Mouse (Mus musculus): Measurements from ENCODE around the gene Dhx57. TPM values are rescaled to one million over a fixed set of nuclear protein-coding genes. Genes with fewer than 3 reads are reported as not detected.

Dhx57 gene
- 10.6 and 11.0 TPM in 2 replicates for polyA plus RNA-seq (2014; fragmentation: Nextera tagmentation; extraction: Ambion mirVana)

GRCm38 (mm10) chr17:80290074-80290657 is at the start of gene Dhx57, which contains the start of gene Morn2:
TSS of gene Dhx57 (minus strand) at chr17:80290476.
TSS of gene Morn2 (plus strand) at chr17:80290203.
- no peaks in the 10 kb centered on the region for H3K27me3 ChIP-seq (ENCODE audit: control insufficient read depth, insufficient read depth, low read length)
- peak within 1 kb of the TSS; percentile 81 for H3K27ac ChIP-seq (ENCODE audit: low read depth, low read length)
- H3K9ac ChIP-seq (ENCODE audit: low read depth, low read length) = peak within 1 kb of the TSS; percentile 91
- H3K36me3 ChIP-seq (ENCODE audit: control insufficient read depth, insufficient read depth, low read length) = no peaks in the 10 kb centered on the region
- WGBS (ENCODE audit: insufficient replicate concordance) = 1% methylated on average over 35 of the region's 35 CpGs
- peak within 1 kb of the TSS; percentile 82 for H3K4me3 ChIP-seq (ENCODE audit: low read depth, low read length)
- H3K4me1 ChIP-seq (ENCODE audit: control insufficient read depth, insufficient read depth, low read length) = peaks cover 5% of the 10 kb centered on the region; the same call in 1 of the 2 replicates
- peak; percentile 99 for ATAC-seq (replicated peaks; ENCODE audit: insufficient number of reproducible peaks, low FRiP score, low TSS enrichment)
- no peaks in the 10 kb centered on the region for H3K9me3 ChIP-seq (replicated peaks; ENCODE audit: control insufficient read depth, low read length)
- H3K4me2 ChIP-seq = peak within 1 kb of the TSS; percentile 83

- H3K9ac ChIP-seq (ENCODE audit: low read depth, low read length) = no peak overlapping the region
- 68% methylated on average over 2 of the region's 2 CpGs for WGBS (ENCODE audit: insufficient replicate concordance)
- H3K4me3 ChIP-seq (ENCODE audit: low read depth, low read length) = no peak overlapping the region
- H3K4me1 ChIP-seq (ENCODE audit: control insufficient read depth, insufficient read depth, low read length) = no peaks in the 10 kb centered on the region
- H3K36me3 ChIP-seq (ENCODE audit: control insufficient read depth, insufficient read depth, low read length) = no peaks in the 10 kb centered on the region
- ATAC-seq (replicated peaks; ENCODE audit: insufficient number of reproducible peaks, low FRiP score, low TSS enrichment) = no peak
- no peaks in the 10 kb centered on the region for H3K27me3 ChIP-seq (ENCODE audit: control insufficient read depth, insufficient read depth, low read length)
- H3K4me2 ChIP-seq = no peak overlapping the region
- no peaks in the 10 kb centered on the region for H3K9me3 ChIP-seq (replicated peaks; ENCODE audit: control insufficient read depth, low read length)
- H3K27ac ChIP-seq (ENCODE audit: low read depth, low read length) = no peak overlapping the region
Measured at GRCm38 (mm10) chr17:80332386-80332785, 42.1 kb upstream of the Dhx57 start.

- H3K4me2 ChIP-seq = no peak overlapping the region
- H3K27me3 ChIP-seq (ENCODE audit: control insufficient read depth, insufficient read depth, low read length) = no peaks in the 10 kb centered on the region
- WGBS (ENCODE audit: insufficient replicate concordance) = 77% methylated on average over 3 of the region's 3 CpGs
- H3K4me3 ChIP-seq (ENCODE audit: low read depth, low read length) = no peak overlapping the region
- no peak overlapping the region for H3K27ac ChIP-seq (ENCODE audit: low read depth, low read length)
- ATAC-seq (replicated peaks; ENCODE audit: insufficient number of reproducible peaks, low FRiP score, low TSS enrichment) = no peak
- no peaks in the 10 kb centered on the region for H3K9me3 ChIP-seq (replicated peaks; ENCODE audit: control insufficient read depth, low read length)
- no peaks in the 10 kb centered on the region for H3K36me3 ChIP-seq (ENCODE audit: control insufficient read depth, insufficient read depth, low read length)
- H3K9ac ChIP-seq (ENCODE audit: low read depth, low read length) = no peak overlapping the region
- peaks cover 6% of the 10 kb centered on the region; the same call in 1 of the 2 replicates for H3K4me1 ChIP-seq (ENCODE audit: control insufficient read depth, insufficient read depth, low read length)
Measured at GRCm38 (mm10) chr17:80326431-80326830, 36.2 kb upstream of the Dhx57 start.

DNA sequence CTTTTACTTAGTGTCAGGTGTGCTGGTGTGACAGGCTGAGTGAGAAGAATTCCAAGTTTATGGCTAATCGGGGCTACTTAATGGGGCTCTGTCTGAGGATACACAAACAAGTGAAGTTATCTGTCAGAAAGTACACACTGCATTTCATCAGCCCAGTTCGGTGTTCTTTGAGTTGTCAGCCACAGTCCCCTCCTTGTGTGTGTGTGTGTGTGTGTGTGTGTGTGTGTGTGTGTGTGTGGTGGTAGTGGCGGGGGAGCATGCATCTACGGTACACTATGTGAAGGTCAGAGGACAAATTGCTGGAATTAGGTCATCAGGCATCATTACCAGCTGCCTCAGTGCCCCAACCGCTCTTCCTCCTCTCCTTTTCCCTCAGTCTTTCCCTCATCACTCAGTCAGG is 35.2 kb upstream of the Dhx57 start:
- no peak overlapping the region for H3K27ac ChIP-seq (ENCODE audit: low read depth, low read length)
- H3K4me2 ChIP-seq = no peak overlapping the region
- peaks cover 6% of the 10 kb centered on the region; the same call in 1 of the 2 replicates for H3K4me1 ChIP-seq (ENCODE audit: control insufficient read depth, insufficient read depth, low read length)
- ATAC-seq (replicated peaks; ENCODE audit: insufficient number of reproducible peaks, low FRiP score, low TSS enrichment) = no peak
- H3K27me3 ChIP-seq (ENCODE audit: control insufficient read depth, insufficient read depth, low read length) = no peaks in the 10 kb centered on the region
- WGBS (ENCODE audit: insufficient replicate concordance) = 80% methylated on average over 5 of the region's 5 CpGs
- no peaks in the 10 kb centered on the region for H3K9me3 ChIP-seq (replicated peaks; ENCODE audit: control insufficient read depth, low read length)
- no peak overlapping the region for H3K9ac ChIP-seq (ENCODE audit: low read depth, low read length)
- H3K36me3 ChIP-seq (ENCODE audit: control insufficient read depth, insufficient read depth, low read length) = no peaks in the 10 kb centered on the region
- H3K4me3 ChIP-seq (ENCODE audit: low read depth, low read length) = no peak overlapping the region

DNA sequence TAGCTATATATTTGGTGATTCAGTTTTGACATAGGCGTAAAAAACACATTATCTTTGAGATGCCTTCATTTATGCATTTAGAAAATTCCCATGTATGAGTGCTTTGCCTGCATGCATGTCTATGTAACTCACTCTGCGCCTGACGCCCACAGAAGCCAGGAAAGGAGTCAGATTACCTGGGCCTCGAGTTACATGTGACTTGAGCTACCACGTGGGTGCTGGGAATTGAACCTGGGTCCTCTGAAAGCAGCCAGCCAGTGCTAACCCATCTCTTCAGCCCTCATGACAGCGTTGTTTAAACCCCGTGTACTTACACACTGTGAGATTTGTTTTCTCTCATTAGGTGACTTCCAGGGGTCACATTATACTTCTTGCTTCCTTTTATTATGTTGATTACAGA is 34.2 kb upstream of the Dhx57 start:
- no peak for ATAC-seq (replicated peaks; ENCODE audit: insufficient number of reproducible peaks, low FRiP score, low TSS enrichment)

DNA sequence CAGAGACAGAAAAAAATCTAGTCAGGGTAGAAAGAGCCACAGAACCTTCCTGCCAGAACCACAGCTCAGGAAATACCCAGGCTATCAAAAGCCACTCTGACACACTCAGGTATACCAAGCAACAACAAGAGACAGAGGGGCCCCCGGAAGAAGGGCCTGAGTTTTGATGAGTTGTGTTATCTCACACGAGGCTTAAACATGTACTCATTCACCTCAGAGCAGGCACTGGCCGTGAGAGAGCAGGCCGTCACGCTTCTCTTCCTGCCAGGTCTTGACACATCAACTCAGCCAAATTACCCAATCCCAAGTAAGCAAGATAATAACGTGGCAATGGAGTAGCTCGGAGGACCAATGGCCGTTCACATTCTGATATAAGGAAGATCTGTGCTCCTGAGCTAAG is 33.4 kb upstream of the Dhx57 start:
- H3K4me3 ChIP-seq (ENCODE audit: low read depth, low read length) = no peak overlapping the region
- no peaks in the 10 kb centered on the region for H3K27me3 ChIP-seq (ENCODE audit: control insufficient read depth, insufficient read depth, low read length)
- H3K9ac ChIP-seq (ENCODE audit: low read depth, low read length) = no peak overlapping the region
- ATAC-seq (replicated peaks; ENCODE audit: insufficient number of reproducible peaks, low FRiP score, low TSS enrichment) = no peak
- no peak overlapping the region for H3K4me2 ChIP-seq
- H3K9me3 ChIP-seq (replicated peaks; ENCODE audit: control insufficient read depth, low read length) = no peaks in the 10 kb centered on the region
- H3K4me1 ChIP-seq (ENCODE audit: control insufficient read depth, insufficient read depth, low read length) = peaks cover 6% of the 10 kb centered on the region; the same call in 1 of the 2 replicates
- no peak overlapping the region for H3K27ac ChIP-seq (ENCODE audit: low read depth, low read length)
- no peaks in the 10 kb centered on the region for H3K36me3 ChIP-seq (ENCODE audit: control insufficient read depth, insufficient read depth, low read length)
- 61% methylated on average over 8 of the region's 8 CpGs for WGBS (ENCODE audit: insufficient replicate concordance)

More for the DNA sequence above, 34.2 kb upstream of the Dhx57 start:
- no peaks in the 10 kb centered on the region for H3K36me3 ChIP-seq (ENCODE audit: control insufficient read depth, insufficient read depth, low read length)
- no peak overlapping the region for H3K4me3 ChIP-seq (ENCODE audit: low read depth, low read length)
- WGBS (ENCODE audit: insufficient replicate concordance) = 76% methylated on average over 7 of the region's 7 CpGs
- no peak overlapping the region for H3K9ac ChIP-seq (ENCODE audit: low read depth, low read length)
- H3K27ac ChIP-seq (ENCODE audit: low read depth, low read length) = no peak overlapping the region
- peaks cover 6% of the 10 kb centered on the region; the same call in 1 of the 2 replicates for H3K4me1 ChIP-seq (ENCODE audit: control insufficient read depth, insufficient read depth, low read length)
- H3K27me3 ChIP-seq (ENCODE audit: control insufficient read depth, insufficient read depth, low read length) = no peaks in the 10 kb centered on the region
- H3K9me3 ChIP-seq (replicated peaks; ENCODE audit: control insufficient read depth, low read length) = no peaks in the 10 kb centered on the region
- no peak overlapping the region for H3K4me2 ChIP-seq

GRCm38 (mm10) chr17:80323015-80323414 is 32.7 kb upstream of the Dhx57 start:
- WGBS (ENCODE audit: insufficient replicate concordance) = 75% methylated on average over 4 of the region's 4 CpGs
- Histone ChIP-seq H3K27me3 (ENCODE audit: control insufficient read depth, insufficient read depth, low read length) (no peaks in the 10 kb centered on the region), H3K36me3 (ENCODE audit: control insufficient read depth, insufficient read depth, low read length) (no peaks in the 10 kb centered on the region), H3K4me3 (ENCODE audit: low read depth, low read length) (no peak overlapping the region), H3K4me1 (ENCODE audit: control insufficient read depth, insufficient read depth, low read length) (peaks cover 6% of the 10 kb centered on the region; the same call in 1 of the 2 replicates), H3K9me3 (replicated peaks; ENCODE audit: control insufficient read depth, low read length) (no peaks in the 10 kb centered on the region), H3K9ac (ENCODE audit: low read depth, low read length) (no peak overlapping the region), H3K4me2 (no peak overlapping the region), H3K27ac (ENCODE audit: low read depth, low read length) (no peak overlapping the region)
- ATAC-seq (replicated peaks; ENCODE audit: insufficient number of reproducible peaks, low FRiP score, low TSS enrichment) = no peak

- Histone ChIP-seq H3K4me3 (ENCODE audit: low read depth, low read length) (no peak overlapping the region), H3K4me2 (no peak overlapping the region), H3K27me3 (ENCODE audit: control insufficient read depth, insufficient read depth, low read length) (no peaks in the 10 kb centered on the region), H3K9ac (ENCODE audit: low read depth, low read length) (no peak overlapping the region), H3K4me1 (ENCODE audit: control insufficient read depth, insufficient read depth, low read length) (peaks cover 6% of the 10 kb centered on the region; the same call in 1 of the 2 replicates), H3K9me3 (replicated peaks; ENCODE audit: control insufficient read depth, low read length) (no peaks in the 10 kb centered on the region), H3K36me3 (ENCODE audit: control insufficient read depth, insufficient read depth, low read length) (no peaks in the 10 kb centered on the region), H3K27ac (ENCODE audit: low read depth, low read length) (no peak overlapping the region)
- no peak for ATAC-seq (replicated peaks; ENCODE audit: insufficient number of reproducible peaks, low FRiP score, low TSS enrichment)
- WGBS (ENCODE audit: insufficient replicate concordance) = 78% methylated on average over 6 of the region's 6 CpGs
Measured at GRCm38 (mm10) chr17:80322228-80322627, 32.0 kb upstream of the Dhx57 start.

GRCm38 (mm10) chr17:80312405-80312804 is 22.1 kb upstream of the Dhx57 start:
- Histone ChIP-seq H3K27ac (ENCODE audit: low read depth, low read length) (no peak overlapping the region), H3K4me3 (ENCODE audit: low read depth, low read length) (no peak overlapping the region), H3K9ac (ENCODE audit: low read depth, low read length) (no peak overlapping the region), H3K4me2 (no peak overlapping the region), H3K9me3 (replicated peaks; ENCODE audit: control insufficient read depth, low read length) (no peaks in the 10 kb centered on the region), H3K27me3 (ENCODE audit: control insufficient read depth, insufficient read depth, low read length) (no peaks in the 10 kb centered on the region), H3K4me1 (ENCODE audit: control insufficient read depth, insufficient read depth, low read length) (no peaks in the 10 kb centered on the region), H3K36me3 (ENCODE audit: control insufficient read depth, insufficient read depth, low read length) (no peaks in the 10 kb centered on the region)
- ATAC-seq (replicated peaks; ENCODE audit: insufficient number of reproducible peaks, low FRiP score, low TSS enrichment) = no peak
- 79% methylated on average over 4 of the region's 4 CpGs for WGBS (ENCODE audit: insufficient replicate concordance)

Measured in heart, embryonic 11.5 days (tissue).